ENCODE assay signal across 18 mouse cellular contexts in genomic region chr9:103565186-103565585, GRCm38 (mm10).
A peak's percentile ranks its signal among the peaks of the same experiment; 100 is the strongest.
DNase-seq lines count a peak whose midpoint lies in the region; ATAC-seq and TF ChIP-seq lines count a peak whose summit lies in the region.
"Had no signal": no experiment of that assay in that cellular context is flagged by ENCODE, and none has a peak within 500 bp of the region (broad histone marks: within the 10 kb centered on the region; RNA-seq: fewer than 3 reads in every experiment).

No protein-coding gene starts in this region.

- peak overlapping the region; percentile 53 for H3K27ac ChIP-seq in cerebellum, adult 2 months (ENCODE audit: insufficient read depth, low read length)
- 0 out of 2 replicates have a peak overlapping the region, but pooled peaks have one; percentile 17 for H3K27ac ChIP-seq in forebrain, embryonic 15.5 days (replicated peaks)
- H3K27ac ChIP-seq in forebrain, embryonic 10.5 days: no peak overlapping the region
- H3K27ac ChIP-seq: embryonic facial prominence, embryonic 10.5 days; heart, embryonic 15.5 days; hindbrain, postnatal 0 days had no signal

- H3K4me3 ChIP-seq in cerebellum, adult 2 months (replicated peaks; ENCODE audit: insufficient read depth, low read depth, low read length): no peak overlapping the region
- H3K4me3 ChIP-seq in forebrain, embryonic 15.5 days: no peak overlapping the region
- no peak overlapping the region for H3K4me3 ChIP-seq in forebrain, embryonic 10.5 days
- H3K4me3 ChIP-seq: embryonic facial prominence, embryonic 10.5 days; heart, embryonic 15.5 days; hindbrain, embryonic 13.5 days had no signal

- DNase-seq in cerebellum, adult 2 months: peak; percentile 72 to 75
- DNase-seq in cerebellum, postnatal 14 days: no peak
- no peak for DNase-seq in forebrain, embryonic 10.5 days (ENCODE audit: extremely low spot score, low spot score)
- DNase-seq in cerebellum, adult 9-11 months: peak; percentile 74
- DNase-seq in right cerebral cortex, adult 2 months (ENCODE audit: low spot score in 2 of 2): no peak
- DNase-seq: adrenal gland, adult 2 months; adrenal gland, postnatal 25 days; gastrocnemius, postnatal 10 days; heart, adult 18-20 months; heart, postnatal 14 days; kidney, adult 11 months; kidney, adult 9 months had no signal

- H3K4me1 ChIP-seq in cerebellum, adult 2 months (ENCODE audit: control insufficient read depth, insufficient read depth, low read length): peaks cover 19% of the 10 kb centered on the region
- peaks cover 15% of the 10 kb centered on the region for H3K4me1 ChIP-seq in forebrain, embryonic 15.5 days
- peaks cover 28% of the 10 kb centered on the region for H3K4me1 ChIP-seq in forebrain, embryonic 10.5 days

- 25% methylated on average over 9 of the region's 9 CpGs for WGBS in cerebellum, adult 2 months
- WGBS in forebrain, embryonic 15.5 days: 92% methylated on average over 9 of the region's 9 CpGs
- WGBS in forebrain, embryonic 10.5 days: 89% methylated on average over 9 of the region's 9 CpGs

- no peak overlapping the region for H3K4me2 ChIP-seq in forebrain, embryonic 15.5 days (replicated peaks)
- H3K4me2 ChIP-seq: heart, embryonic 11.5 days; heart, embryonic 15.5 days; hindbrain, embryonic 13.5 days had no signal

- no peak for ATAC-seq in forebrain, embryonic 15.5 days (replicated peaks)
- ATAC-seq: hindbrain, postnatal 0 days had no signal

- no peaks in the 10 kb centered on the region for H3K9me3 ChIP-seq in forebrain, embryonic 15.5 days
- peaks cover 5% of the 10 kb centered on the region; the same call in 1 of the 2 replicates for H3K9me3 ChIP-seq in forebrain, embryonic 10.5 days
- H3K9me3 ChIP-seq: heart, embryonic 15.5 days; hindbrain, embryonic 13.5 days had no signal

- no peak for TF ChIP-seq CTCF in cerebellum, adult 2 months (IDR thresholded peaks at IDR 0.05; ENCODE audit: borderline replicate concordance, insufficient read depth, low read depth, low read length)

- H3K9ac ChIP-seq in forebrain, embryonic 15.5 days (replicated peaks): no peak overlapping the region
- H3K9ac ChIP-seq: heart, embryonic 15.5 days; hindbrain, embryonic 13.5 days had no signal

- no peak for TF ChIP-seq POLR2A in cerebellum, adult 2 months (IDR thresholded peaks at IDR 0.05; ENCODE audit: borderline replicate concordance, insufficient read depth, low read length)

- no peaks in the 10 kb centered on the region for H3K27me3 ChIP-seq in cerebellum, adult 2 months (ENCODE audit: control insufficient read depth, insufficient read depth, low read length)
- no peaks in the 10 kb centered on the region for H3K27me3 ChIP-seq in forebrain, embryonic 15.5 days
- peaks cover 5% of the 10 kb centered on the region; the same call in 1 of the 2 replicates for H3K27me3 ChIP-seq in forebrain, embryonic 10.5 days (ENCODE audit: poor library complexity, severe bottlenecking)
- H3K27me3 ChIP-seq: heart, embryonic 15.5 days had no signal

- H3K36me3 ChIP-seq in forebrain, embryonic 15.5 days: no peaks in the 10 kb centered on the region
- H3K36me3 ChIP-seq in forebrain, embryonic 10.5 days (replicated peaks): no peaks in the 10 kb centered on the region
- H3K36me3 ChIP-seq: embryonic facial prominence, embryonic 10.5 days; heart, embryonic 15.5 days; hindbrain, embryonic 13.5 days had no signal

Comparison
In these comparisons a context has a peak if more than half of its experiments do, and no peak if none do; other contexts are left out.
1. DNase-seq: peak in cerebellum, adult 2 months (2 of 2) and cerebellum, adult 9-11 months (single experiment); none in cerebellum, postnatal 14 days (0 of 2), forebrain, embryonic 10.5 days (single experiment) and right cerebral cortex, adult 2 months (0 of 2).